Mouse (Mus musculus) midbrain, embryonic 11.5 days (tissue): ENCODE results near the gene Mrps31. TPM values are rescaled to one million over a fixed set of nuclear protein-coding genes. Genes with fewer than 3 reads are reported as not detected.

Experiments used
- polyA plus RNA-seq: library from polyadenylated mRNA; unstranded; fragments of >200 nt; fragmentation: Nextera tagmentation; extraction: Ambion mirVana; gene quantifications from 2 replicates; pipeline ENCODE4 v1.2.1, GENCODE M21; 2014

The Mrps31 gene
- polyA plus RNA-seq, 1 experiment from 2014 or later = 45.3 TPM

Other genes with a start within 250 kb of the Mrps31 start
- 8.6 and 8.9 TPM in 2 replicates for gene Nek3, start 244.9 kb upstream of the Mrps31 start, polyA plus RNA-seq
- 74.0 and 77.1 TPM in 2 replicates for gene Ckap2, start 225.5 kb upstream of the Mrps31 start, polyA plus RNA-seq
- gene Vps36, start 218.6 kb upstream of the Mrps31 start, polyA plus RNA-seq = 43.6 and 43.7 TPM in 2 replicates
- 8.3 and 10.5 TPM in 2 replicates for gene Thsd1, start 184.0 kb upstream of the Mrps31 start, polyA plus RNA-seq
- gene Tpte, start 127.9 kb upstream of the Mrps31 start, polyA plus RNA-seq = not detected in 2 replicates
- 14.6 and 16.4 TPM in 2 replicates for gene Slc25a15, start 12.8 kb upstream of the Mrps31 start, polyA plus RNA-seq